Mouse (Mus musculus) neural tube, embryonic 10.5 days (tissue): Measurements from ENCODE around the gene Zcchc9.

ENCODE experiments used
- DNase-seq: peaks from one replicate; pipeline ENCODE4 v3.0.0-alpha.2; 2017; ENCODE audit warnings: low spot score; ENCODE audit errors: extremely low spot score

The Zcchc9 gene

GRCm38 (mm10) chr13:91761654-91762445 is 45.7 kb downstream of the Zcchc9 start:
- DNase-seq = no peak

- DNase-seq = no peak
Measured at GRCm38 (mm10) chr13:91760302-91761050, 47.0 kb downstream of the Zcchc9 start.

GRCm38 (mm10) chr13:91759791-91760190 is 47.7 kb downstream of the Zcchc9 start:
- DNase-seq = no peak

- no peak for DNase-seq
Measured at GRCm38 (mm10) chr13:91758316-91759048, 49.0 kb downstream of the Zcchc9 start.

- no peak for DNase-seq
Measured at GRCm38 (mm10) chr13:91756230-91756629, 51.3 kb downstream of the Zcchc9 start.

GRCm38 (mm10) chr13:91754762-91755161 is 52.7 kb downstream of the Zcchc9 start:
- DNase-seq = no peak

- DNase-seq = no peak
Measured at GRCm38 (mm10) chr13:91753724-91754123, 53.8 kb downstream of the Zcchc9 start.

- no peak for DNase-seq
Measured at GRCm38 (mm10) chr13:91749981-91750380, 57.5 kb downstream of the Zcchc9 start.

GRCm38 (mm10) chr13:91748401-91748800 is 59.1 kb downstream of the Zcchc9 start:
- DNase-seq = no peak
